Mouse (Mus musculus) lung, adult 2 months (tissue): Measurements from ENCODE around the gene Ntm.

ENCODE experiments used
- CTCF ChIP-seq: fragments of 200-500 bp; IDR thresholded peaks from 2 replicates; pipeline ENCODE4 v1.5.1; 2011; ENCODE audit warnings: mild to moderate bottlenecking, low read length, control low read depth; ENCODE audit not compliant: insufficient read depth
- POLR2A ChIP-seq: fragments of 200-500 bp; IDR thresholded peaks from 2 replicates; pipeline ENCODE4 v1.6.1; 2011; ENCODE audit warnings: low read depth, mild to moderate bottlenecking, control low read depth, low read length, borderline replicate concordance; ENCODE audit errors: extremely low read depth

DNA sequence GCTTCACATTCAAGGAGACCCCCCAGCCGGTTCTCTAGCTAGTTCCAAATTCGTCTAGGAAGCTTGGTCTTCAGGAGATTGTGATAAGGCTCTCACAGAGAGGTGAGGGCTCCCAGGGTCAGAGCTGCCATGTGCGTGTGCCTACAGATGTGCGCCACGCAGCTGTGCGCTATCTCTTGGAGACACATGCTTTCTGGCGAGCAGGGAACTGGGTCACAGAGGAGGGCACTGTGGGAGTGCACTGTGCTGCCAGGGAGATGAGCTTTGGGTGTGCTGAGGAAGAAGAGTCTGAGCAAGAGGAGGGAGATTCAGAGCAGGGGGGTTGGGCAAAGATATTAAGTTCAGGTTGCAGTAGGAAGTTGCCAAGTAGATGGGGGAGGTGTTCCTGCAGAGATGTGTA is 529.8 kb downstream of the Ntm start:
- TF ChIP-seq CTCF (no peak), POLR2A (no peak)
